Mouse (Mus musculus): Measurements from ENCODE around the gene Fam166b.
A peak's percentile ranks its signal among the peaks of the same experiment; 100 is the strongest.

Fam166b gene

GRCm38 (mm10) chr4:43406162-43406971 is 22.6 kb downstream of the Fam166b start:
- peak; percentile 89 for DNase-seq (ENCODE audit: extremely low spot score)

- DNase-seq (ENCODE audit: extremely low spot score), result no peak
Observed at GRCm38 (mm10) chr4:43404697-43405096, 24.2 kb downstream of the Fam166b start.

- no peak for DNase-seq (ENCODE audit: extremely low spot score)
Observed at GRCm38 (mm10) chr4:43402212-43402611, 26.7 kb downstream of the Fam166b start.

GRCm38 (mm10) chr4:43401486-43401885 is 27.4 kb downstream of the Fam166b start:
- no peak for DNase-seq (ENCODE audit: extremely low spot score)

- DNase-seq (ENCODE audit: extremely low spot score), result peak; percentile 31
Observed at GRCm38 (mm10) chr4:43400976-43401375, 28.0 kb downstream of the Fam166b start.

- no peak for DNase-seq (ENCODE audit: extremely low spot score)
Observed at GRCm38 (mm10) chr4:43399391-43400131, 29.4 kb downstream of the Fam166b start.

- DNase-seq (ENCODE audit: extremely low spot score), result no peak
Observed at GRCm38 (mm10) chr4:43398829-43399331, 30.1 kb downstream of the Fam166b start.

GRCm38 (mm10) chr4:43398014-43398413 is 30.9 kb downstream of the Fam166b start:
- DNase-seq (ENCODE audit: extremely low spot score), result no peak

GRCm38 (mm10) chr4:43396381-43396780 is 32.6 kb downstream of the Fam166b start:
- no peak for DNase-seq (ENCODE audit: extremely low spot score)

- DNase-seq (ENCODE audit: extremely low spot score), result no peak
Observed at GRCm38 (mm10) chr4:43395836-43396235, 33.1 kb downstream of the Fam166b start.

GRCm38 (mm10) chr4:43395147-43395546 is 33.8 kb downstream of the Fam166b start:
- DNase-seq (ENCODE audit: extremely low spot score), result no peak

- DNase-seq (ENCODE audit: extremely low spot score), result peak; percentile 49
Observed at GRCm38 (mm10) chr4:43394345-43394891, 34.5 kb downstream of the Fam166b start.

- DNase-seq (ENCODE audit: extremely low spot score), result no peak
Observed at GRCm38 (mm10) chr4:43391521-43392050, 37.3 kb downstream of the Fam166b start.

GRCm38 (mm10) chr4:43389845-43390440 is 39.0 kb downstream of the Fam166b start:
- DNase-seq (ENCODE audit: extremely low spot score), result no peak

- DNase-seq (ENCODE audit: extremely low spot score), result no peak
Observed at GRCm38 (mm10) chr4:43389390-43389789, 39.5 kb downstream of the Fam166b start.

- DNase-seq (ENCODE audit: extremely low spot score), result no peak
Observed at GRCm38 (mm10) chr4:43386932-43387331, 42.0 kb downstream of the Fam166b start.

- DNase-seq (ENCODE audit: extremely low spot score), result no peak
Observed at GRCm38 (mm10) chr4:43384541-43384940, 44.4 kb downstream of the Fam166b start.

GRCm38 (mm10) chr4:43384083-43384460 is 44.9 kb downstream of the Fam166b start:
- DNase-seq (ENCODE audit: extremely low spot score), result no peak

- DNase-seq (ENCODE audit: extremely low spot score), result no peak
Observed at GRCm38 (mm10) chr4:43383246-43384082, 45.5 kb downstream of the Fam166b start.

- no peak for DNase-seq (ENCODE audit: extremely low spot score)
Observed at GRCm38 (mm10) chr4:43382155-43383020, 46.5 kb downstream of the Fam166b start.
